Mouse (Mus musculus) urinary bladder, postnatal 4 days (tissue): ENCODE results near the gene Nos1.
"Not testable (repeated sequence)": the region's sequence is repeated elsewhere in the genome, so short reads cannot be mapped to it uniquely, and the experiment has no call there.

ENCODE experiments used
- DNase-seq, 2 experiments: peaks; one replicate each; pipeline ENCODE4 v3.0.0; 2021 to 2022; ENCODE audit warnings: low spot score in 2 of 2

The Nos1 gene

GRCm38 (mm10) chr5:117839501-117839900, 58.7 kb downstream of the Nos1 start:
- DNase-seq = no peak

DNA sequence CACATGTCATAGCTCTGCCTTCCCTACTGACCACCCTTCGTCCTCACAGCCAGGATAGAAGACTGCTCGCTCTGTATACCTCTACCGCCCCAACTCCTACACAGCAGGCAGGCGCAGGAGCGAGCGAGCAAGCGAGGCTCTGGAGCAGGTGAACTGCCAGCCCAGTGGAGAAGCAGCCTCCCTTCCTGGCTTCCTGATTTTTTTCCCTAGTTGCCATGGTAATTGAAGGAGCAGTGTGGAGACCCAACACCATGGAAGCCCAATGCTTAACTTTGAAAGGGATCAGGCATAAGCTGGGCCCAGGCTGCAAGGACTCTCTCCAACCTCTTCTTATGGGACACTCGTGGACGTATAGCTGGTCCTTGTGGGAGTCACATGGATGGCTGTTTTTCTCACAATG, 59.4 kb downstream of the Nos1 start:
- DNase-seq = no peak

DNA sequence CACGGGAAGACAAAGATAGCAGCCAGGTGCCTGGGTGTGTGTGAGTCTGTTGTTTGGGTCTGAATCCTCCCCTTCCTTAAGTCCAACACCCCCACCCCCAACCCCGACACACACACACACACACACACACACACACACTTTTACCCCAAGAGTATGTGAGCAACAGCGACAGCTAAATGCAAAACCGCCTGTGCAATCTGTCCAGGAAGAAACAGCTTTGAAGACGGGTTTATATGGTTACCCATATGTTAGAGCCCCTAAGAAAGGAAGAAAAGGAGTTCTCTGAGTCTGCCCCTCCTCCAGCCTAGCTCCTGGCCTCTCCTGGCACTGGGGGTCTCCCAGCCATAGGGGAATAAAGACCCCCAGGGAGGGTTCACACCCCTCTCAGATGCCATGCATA, 60.2 kb downstream of the Nos1 start:
- no peak for DNase-seq

GRCm38 (mm10) chr5:117841651-117842347, 61.0 kb downstream of the Nos1 start:
- no peak for DNase-seq

DNA sequence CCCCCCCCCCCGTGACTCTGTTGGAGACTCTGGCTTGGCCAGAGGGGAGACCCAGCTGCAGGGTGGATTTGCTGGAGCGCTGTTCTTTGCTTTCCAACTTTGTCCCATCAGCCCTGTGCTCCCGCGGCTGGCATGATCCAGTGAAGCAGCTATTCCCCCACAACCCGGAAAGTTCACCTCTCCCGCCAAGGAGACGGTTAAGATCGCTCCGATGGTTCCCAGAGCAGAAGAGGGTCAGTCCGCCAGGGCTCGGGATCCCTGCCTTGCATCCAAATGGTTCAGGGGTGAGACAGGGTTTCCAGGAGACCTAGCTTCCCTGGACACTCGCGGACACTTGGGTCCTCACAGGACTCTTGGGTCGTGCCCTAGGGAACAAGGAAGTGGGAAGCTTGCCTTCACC, 61.9 kb downstream of the Nos1 start:
- no peak for DNase-seq

DNA sequence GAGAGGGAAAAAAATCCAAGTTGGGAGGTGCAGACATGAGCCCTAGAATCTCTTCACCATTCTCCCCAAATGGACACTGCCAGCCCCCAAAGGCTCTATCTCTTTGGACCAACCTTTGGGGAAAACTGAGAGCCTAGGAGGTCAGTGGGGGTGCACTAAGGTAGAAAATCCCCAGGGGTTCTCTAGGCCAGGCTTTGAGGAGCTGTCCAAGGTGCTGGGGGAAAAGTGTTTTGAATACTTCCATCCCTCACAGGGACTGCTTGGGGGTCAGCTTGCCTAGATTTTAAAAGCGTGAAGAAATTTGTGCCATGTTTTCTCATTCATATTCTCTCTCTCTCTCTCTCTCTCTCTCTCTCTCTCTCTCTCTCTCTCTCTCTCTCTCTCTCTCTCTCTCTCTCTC, 63.8 kb downstream of the Nos1 start:
- DNase-seq = no peak

GRCm38 (mm10) chr5:117850474-117850873, 69.6 kb downstream of the Nos1 start:
- DNase-seq = no peak

- no peak for DNase-seq
These were observed 72.9 kb downstream of the Nos1 start for GRCm38 (mm10) chr5:117853741-117854140.

DNA sequence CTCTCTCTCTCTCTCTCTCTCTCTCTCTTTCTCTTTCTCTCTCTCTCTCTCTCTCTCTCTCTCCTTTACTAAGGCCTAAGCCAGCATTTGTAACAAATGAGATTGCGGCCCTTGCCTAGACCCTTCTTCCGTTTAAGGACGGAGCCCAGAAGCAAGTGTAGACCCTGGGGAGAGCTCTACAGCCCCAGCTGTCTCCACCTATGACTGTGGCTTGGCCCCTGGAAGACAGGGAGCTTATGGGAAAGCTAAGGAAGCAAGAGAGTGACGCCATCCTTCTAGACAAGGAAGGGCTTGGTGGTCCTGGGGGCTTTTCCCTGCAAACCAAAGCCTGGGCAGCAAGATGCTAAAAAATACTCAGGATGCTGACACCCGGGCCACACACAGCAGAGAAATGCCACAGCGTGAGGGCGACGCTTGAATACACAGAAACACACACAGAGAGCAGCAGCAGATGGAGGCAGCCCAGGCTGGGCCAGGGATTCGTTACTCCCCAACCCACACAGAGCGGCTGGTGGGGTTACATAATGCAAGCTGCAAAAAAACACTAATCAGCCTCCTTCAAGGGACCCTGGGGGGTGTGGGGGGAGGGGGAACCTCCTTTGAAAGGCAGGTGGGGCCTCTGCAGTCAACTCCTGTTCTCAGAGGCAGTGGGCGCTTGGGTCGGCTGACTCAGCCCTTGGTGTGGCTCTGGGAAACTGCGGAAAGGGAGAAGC, 83.9 kb downstream of the Nos1 start:
- DNase-seq = no peak

DNA sequence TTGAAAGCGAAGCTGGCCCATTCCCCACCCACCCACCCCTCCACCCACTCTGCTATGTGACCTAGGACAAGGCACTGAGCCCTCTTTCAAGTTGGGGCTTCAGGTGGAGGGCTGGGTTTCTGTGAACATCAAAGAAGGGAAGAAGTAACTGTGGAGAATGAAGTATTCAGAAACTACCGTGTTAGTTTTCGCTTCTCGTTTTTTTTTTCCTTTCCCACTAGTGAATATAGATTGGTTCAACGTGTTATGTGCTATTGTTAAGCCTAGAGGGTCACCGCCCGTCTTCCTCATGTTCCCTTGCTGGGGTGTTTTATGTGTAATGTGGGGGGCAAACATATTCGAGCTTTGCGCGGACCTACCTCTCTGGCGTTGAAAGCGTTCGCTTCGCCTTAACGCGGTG, 85.0 kb downstream of the Nos1 start:
- DNase-seq = no peak

GRCm38 (mm10) chr5:117871614-117872013, 90.8 kb downstream of the Nos1 start:
- no peak for DNase-seq

GRCm38 (mm10) chr5:117873807-117874206, 93.0 kb downstream of the Nos1 start:
- DNase-seq = no peak

- DNase-seq = no peak
These were observed 93.4 kb downstream of the Nos1 start for GRCm38 (mm10) chr5:117874236-117874635.

GRCm38 (mm10) chr5:117879136-117879535, 98.3 kb downstream of the Nos1 start:
- no peak for DNase-seq

- no peak for DNase-seq
These were observed 100.2 kb downstream of the Nos1 start for GRCm38 (mm10) chr5:117880916-117881555.

- not testable (repeated sequence) for DNase-seq
These were observed 101.6 kb downstream of the Nos1 start for GRCm38 (mm10) chr5:117882411-117882810.

GRCm38 (mm10) chr5:117884991-117885390, 104.2 kb downstream of the Nos1 start:
- DNase-seq = no peak

GRCm38 (mm10) chr5:117888126-117888525, 107.3 kb downstream of the Nos1 start:
- DNase-seq = no peak

- no peak for DNase-seq
These were observed 108.1 kb downstream of the Nos1 start for GRCm38 (mm10) chr5:117888946-117889345.

DNA sequence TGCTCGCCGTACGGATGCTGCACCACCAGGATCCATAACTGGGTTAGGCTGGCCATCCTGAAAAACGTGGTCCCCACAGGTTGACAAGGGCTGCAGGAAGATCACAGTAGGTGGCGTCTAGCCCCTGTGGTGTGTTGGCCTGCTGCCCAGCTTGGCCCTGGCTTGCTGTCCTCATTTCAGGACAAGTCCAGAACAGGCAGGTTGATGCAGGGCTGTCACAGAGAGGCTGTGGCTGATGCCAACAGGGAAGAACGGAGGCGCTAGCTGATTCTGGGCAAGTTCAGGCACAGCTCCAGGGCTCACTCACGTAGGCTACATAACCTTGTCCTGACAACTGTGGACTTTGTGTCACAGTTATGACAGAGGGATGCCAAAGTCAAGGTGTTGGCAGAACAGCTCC, 108.7 kb downstream of the Nos1 start:
- no peak for DNase-seq

DNA sequence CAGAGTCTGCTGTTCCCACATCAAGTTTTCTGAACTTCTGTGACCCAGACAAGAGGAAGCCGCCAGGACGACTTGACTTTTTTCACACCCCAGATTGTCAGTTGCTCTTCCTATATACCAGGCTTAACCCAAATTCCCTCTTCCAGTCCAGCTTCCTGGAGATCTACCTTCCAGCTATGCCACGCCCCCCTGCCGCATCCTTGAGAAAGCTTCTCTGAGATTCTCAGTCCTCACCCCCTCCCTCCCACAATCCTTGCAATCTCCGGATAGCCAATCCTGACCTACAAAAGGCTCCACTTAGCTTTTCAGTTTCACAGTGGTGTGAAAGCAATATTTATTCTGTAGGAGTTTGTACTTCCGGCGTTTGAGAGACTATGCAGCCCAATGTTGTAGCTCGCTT, 110.0 kb downstream of the Nos1 start:
- no peak for DNase-seq

GRCm38 (mm10) chr5:117891545-117891944, 110.7 kb downstream of the Nos1 start:
- DNase-seq = no peak

DNA sequence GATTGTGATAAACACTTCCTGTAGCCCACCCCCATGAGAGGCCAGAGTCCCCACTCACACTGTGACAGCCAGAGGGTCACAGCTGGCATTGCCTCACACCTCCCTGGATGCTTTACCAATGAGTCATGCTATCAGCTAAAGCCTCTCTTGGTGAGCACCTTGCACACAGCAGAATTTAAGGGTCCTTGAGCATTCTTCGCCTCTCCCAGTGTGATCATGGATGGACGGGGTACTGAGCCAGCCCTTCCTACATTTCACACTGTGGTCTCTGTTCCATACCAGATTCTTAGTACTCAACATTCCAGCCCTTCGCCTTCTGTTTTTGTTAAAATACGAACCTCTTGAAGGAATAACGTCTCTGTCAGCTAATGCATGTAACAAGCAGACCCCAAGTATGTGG, 113.2 kb downstream of the Nos1 start:
- DNase-seq = no peak
